Mouse (Mus musculus) c-Kit-positive CD71-positive TER-119-positive erythroid progenitor cells, embryonic 14.5 days (primary cell): ENCODE measurements at regions not wholly inside any gene's neighbourhood (a gene's known extent, or its start where the extent isn't known, plus 50 kb on each side); places are given as distances from the start of the nearest gene placed in this dataset.

Experiments used
- DNase-seq: peaks from one replicate; pipeline ENCODE4 v3.0.0-alpha.2; 2013; ENCODE audit warnings: low spot score

DNA sequence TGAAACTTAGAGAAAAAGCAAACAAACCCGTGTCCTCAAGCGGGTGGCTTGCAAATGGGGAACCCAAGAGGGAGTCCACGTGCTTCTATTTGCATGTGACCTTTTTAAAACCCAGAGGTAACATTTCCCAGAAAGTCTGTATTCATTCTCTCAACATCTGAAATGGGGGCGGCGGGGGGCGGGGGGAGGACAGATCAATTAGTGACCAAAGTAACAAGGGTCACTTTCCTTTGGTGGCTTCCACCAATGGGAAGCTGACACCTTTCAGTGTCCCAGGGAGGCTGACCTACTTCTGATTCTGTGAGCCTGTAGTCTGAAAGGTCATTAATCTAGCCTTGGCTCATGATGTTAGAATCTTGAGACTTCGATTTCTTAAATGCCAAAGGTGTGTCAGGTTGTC, 236.0 kb downstream of the Gm11011 start:
- DNase-seq: no peak

DNA sequence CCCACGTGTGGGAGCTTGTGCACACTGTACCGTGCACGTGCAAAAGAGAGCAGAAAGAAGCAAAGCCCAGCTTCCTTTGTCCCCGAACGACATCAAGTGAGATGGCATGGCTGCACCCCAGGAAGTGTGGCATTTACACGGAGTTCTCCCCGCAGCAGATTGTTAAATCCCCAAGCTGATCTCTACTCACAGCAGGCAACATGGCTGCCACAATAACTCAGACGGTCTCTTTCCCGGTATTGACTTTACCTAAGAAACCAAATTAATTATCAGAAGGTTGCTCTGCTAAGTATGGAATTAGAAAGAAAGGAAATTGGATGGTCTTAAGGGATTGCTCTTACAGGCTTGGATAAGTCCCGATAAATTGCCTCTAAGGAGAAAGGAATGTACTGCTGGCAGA, 241.4 kb downstream of the Gm11011 start:
- DNase-seq: no peak

DNA sequence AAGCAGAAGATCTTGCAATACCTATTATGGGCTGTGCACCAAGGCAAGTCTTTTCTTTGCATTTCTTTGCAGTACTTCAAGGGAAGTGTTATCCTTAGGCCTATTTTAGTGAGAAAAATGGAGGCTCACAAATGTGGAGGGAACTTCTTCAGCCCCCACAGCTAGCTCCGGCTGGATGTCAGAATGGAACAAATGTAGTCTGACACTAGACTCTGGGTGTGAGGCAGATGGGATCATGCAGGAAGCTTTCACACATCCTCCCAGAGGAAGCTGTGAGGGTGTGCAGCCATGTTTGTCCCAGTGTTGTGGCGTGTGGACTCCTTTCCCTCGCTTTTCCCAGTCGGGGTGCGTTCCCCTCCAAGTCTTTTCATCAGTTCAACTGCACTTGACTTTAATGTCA, 268.0 kb downstream of the Gm11011 start:
- DNase-seq: no peak

DNA sequence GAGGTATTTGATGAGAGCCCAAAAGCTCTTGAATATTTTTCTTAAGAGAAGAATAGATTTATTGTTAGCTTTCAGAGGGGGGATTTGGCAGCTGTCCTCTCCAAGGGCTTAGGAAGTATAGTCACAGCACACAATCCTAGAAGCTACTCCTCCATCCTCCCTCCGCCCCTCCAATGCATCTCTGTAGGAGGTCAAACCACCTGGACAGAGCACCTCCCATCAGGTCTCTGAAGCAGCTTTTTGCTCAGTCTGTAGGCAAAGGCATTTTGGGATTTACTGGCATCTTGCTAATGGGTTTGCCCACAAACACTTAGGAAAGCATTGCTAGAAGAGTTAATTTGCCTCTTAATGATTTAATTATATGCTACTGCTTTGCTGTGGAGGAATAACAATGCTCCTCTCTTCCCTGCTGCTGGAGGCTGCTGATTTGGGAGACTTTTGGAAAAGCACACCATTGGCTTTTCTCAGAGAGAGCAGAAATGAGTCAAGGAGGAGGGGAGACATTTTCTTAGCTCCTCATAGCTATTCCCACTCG, 273.1 kb downstream of the Gm11011 start:
- DNase-seq: no peak

GRCm38 (mm10) chr2:169311821-169312220, 275.7 kb downstream of the Gm11011 start:
- no peak for DNase-seq

- DNase-seq: no peak
These were observed 276.2 kb downstream of the Gm11011 start for GRCm38 (mm10) chr2:169311356-169311755.

DNA sequence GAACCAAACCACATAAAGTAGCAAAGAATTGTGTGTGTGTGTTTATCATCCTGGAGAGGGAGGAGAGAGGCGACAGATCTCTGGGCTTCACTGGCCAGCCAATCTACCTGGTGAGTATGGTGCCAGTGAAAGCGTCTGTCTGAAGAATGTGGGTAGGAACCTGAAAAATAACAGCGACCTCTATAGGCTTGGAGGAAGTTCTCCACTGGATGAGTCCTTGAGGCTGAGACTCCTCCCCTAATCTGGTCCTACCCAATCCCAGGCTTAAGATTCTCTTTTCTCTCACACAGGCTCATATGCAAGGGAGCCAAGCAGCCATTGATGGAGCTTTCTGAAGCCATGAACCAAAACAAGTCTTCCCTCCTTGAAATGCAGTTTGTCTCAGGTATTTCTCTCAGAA, 283.2 kb downstream of the Gm11011 start:
- DNase-seq: no peak

GRCm38 (mm10) chr2:169300966-169301365, 286.6 kb downstream of the Gm11011 start:
- no peak for DNase-seq

DNA sequence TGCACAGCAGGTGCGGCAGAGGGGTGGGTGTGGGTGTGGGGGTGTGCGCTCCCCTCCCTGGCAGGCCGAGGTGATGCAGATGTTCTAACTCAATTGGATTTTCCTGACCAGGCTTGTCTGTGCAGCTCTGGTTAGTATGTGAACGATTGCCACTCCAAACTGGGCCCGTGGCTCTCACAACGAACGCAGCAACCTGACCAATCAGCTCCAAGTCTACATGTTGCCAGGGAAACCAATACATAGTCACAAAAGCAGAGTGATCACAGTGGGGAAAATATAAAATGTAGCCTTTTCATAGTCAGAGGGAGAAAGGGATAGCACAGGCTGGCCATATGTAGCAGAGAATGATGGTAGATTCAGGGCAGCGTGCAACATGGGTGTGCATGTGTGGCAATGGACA, 287.1 kb downstream of the Gm11011 start:
- no peak for DNase-seq

GRCm38 (mm10) chr2:169297841-169298627, 289.5 kb downstream of the Gm11011 start:
- no peak for DNase-seq

DNA sequence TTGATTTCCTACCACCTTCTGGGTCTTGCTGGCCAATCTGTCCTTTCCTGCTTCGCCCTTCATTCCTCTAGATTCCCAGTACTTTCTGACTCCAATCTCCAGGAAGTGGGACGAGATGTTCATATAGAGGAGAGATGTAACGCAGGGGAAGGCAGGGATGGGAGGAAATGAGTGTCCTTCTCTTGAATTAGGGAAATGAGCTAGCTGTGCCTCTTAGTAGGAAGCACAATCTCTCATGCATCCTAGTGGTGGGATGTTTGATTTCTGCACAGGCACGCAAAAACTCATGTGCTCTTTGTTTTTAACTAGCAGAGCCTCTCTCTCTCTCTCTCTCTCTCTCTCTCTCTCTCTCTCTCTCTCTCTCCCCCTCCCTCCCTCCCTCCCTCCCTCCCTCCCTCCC, 290.3 kb downstream of the Gm11011 start:
- DNase-seq: no peak

DNA sequence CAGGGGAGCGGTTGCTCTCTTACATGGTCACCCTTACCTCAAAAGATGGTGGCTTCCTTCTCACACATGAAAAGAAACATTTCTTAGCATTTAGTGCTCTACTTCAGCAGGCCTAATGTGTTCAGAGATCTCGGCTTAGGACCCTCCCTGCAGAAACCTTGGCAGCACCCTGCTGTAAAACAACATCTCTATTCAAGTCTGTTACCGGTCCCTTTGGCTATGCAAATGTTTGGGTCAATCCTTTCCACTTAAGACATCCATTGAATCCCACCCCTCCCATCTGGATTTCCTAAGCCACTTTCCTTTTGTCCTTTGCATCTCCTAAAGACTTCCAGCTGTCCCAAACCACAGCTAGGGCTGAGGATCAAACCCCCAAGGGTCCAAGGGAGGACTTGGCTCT, 294.2 kb downstream of the Gm11011 start:
- DNase-seq: no peak

- DNase-seq: no peak
These were observed 298.5 kb downstream of the Gm11011 start for GRCm38 (mm10) chr2:169288891-169289605.

DNA sequence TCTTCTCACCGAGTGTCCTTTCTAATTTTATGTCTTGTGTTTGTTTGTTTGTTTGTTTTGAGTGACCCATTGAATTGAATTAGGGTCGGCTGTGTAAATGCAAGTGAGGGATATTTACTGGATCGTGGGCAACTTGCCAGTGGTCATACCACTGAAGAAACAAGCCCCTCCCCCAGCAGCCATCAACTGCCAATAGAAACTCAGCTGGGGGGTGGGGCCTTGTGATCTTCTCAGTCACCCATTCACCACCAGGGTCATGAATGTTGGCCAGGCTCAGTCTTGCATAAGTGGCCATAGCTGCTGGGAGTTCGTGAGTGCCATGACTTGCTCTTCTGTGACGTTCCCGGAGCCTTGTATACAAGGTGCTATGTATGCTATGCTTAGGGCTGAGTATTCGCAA, 300.8 kb downstream of the Gm11011 start:
- DNase-seq: no peak

DNA sequence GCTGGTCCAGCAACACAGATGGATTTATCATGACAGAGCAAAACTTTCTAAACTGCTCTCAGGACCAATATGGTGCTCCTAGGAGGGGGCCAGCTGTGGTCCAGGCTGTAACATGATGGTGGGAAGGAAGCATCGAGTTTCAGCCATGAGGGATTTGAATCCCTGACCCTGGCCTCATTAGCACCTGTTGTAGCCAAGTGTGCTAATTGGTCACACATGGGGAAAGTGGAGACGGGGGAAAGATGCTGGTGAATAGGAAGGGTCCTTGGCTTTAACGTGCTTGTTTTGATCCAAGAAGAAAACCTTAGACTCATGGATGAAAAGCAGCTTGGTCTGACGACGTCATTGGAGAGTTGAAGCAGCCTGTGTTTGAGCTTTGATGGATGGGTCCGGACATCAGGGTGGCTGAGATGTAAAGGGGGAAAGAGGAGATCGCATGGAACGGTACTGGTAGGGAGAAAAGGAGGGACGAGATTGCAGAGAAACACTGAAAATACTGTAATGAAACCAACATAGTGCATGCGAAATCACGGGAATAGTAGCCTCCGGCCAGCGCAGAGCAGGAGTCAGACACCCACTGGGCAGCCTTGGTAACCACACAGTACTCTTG, 304.9 kb downstream of the Gm11011 start:
- DNase-seq: no peak

DNA sequence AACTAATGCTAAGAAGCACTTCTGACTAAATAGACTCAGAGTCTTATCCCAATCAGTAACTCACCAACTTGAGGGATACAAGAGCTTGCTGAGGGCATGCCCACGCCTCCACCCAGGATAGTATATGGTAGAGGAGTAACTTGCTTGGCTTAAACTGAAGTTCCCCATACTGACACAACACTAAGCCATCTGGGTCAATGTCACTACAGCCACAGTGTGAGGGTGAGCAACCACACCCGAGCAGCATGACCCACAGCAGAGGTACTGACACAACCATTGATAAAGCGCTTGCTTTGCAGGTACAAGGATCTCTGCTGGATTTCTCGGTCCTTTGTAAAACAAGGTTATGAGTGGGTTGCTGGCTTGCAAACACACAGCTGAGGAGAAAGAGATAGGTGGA, 312.2 kb downstream of the Gm11011 start:
- no peak for DNase-seq

DNA sequence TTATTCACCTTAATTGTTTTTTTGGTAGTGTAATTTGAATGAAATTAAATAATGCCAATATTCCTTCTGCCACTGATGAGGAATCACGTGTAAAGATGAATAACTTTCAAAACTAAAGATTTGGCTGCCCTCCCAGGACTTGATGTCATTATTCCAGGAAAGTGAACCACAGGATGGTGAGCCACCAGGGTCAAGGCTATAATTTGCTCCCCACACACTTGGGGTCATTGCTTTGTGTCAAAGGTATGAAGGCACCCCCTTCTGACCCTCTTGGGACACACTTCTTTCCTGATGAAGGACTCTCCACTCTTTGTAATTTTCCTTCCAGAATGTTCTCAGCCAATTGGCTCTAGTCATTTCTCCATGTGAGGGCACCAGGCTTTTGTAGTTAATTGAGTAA, 313.4 kb downstream of the Gm11011 start:
- DNase-seq: no peak

GRCm38 (mm10) chr2:169272622-169273021, 314.9 kb downstream of the Gm11011 start:
- DNase-seq: no peak

DNA sequence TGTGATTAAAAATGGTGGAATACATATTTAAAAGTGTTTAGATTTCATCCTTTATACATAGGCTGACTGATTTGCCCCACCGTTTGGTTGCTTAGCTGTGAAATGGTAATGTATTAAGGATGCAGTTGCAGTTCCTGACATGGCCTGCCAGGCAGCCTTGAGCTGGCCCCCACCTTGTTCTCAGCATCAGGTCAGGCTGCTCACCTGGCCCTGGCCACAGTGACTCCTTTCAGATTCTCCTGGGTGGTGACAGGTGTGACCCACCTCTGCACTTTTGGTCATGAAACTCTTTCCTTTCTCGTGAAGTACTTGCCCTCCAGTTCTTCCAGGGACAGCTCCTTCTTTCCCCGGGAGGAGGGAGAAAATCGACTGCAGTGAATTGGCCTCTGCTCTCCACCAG, 315.5 kb downstream of the Gm11011 start:
- no peak for DNase-seq

DNA sequence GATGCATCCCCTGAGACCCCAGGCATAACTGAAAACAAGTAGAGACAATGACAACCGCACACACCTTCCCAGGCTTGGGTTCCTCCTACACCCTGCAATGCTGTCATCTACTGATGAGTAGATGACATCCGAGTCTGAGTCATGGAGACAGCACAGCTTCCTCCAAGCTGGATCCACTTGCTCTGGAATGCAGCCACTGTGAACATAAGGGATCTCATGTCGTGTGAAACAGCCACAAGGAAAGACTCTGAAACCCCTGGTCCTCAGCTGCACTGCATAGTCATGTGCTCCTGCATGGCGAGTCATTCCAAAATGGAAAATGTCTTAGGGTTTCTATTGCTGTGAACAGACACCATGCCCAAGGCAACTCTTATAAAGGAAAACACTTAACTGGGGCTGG, 305.2 kb upstream of the Zfp64 start:
- no peak for DNase-seq

DNA sequence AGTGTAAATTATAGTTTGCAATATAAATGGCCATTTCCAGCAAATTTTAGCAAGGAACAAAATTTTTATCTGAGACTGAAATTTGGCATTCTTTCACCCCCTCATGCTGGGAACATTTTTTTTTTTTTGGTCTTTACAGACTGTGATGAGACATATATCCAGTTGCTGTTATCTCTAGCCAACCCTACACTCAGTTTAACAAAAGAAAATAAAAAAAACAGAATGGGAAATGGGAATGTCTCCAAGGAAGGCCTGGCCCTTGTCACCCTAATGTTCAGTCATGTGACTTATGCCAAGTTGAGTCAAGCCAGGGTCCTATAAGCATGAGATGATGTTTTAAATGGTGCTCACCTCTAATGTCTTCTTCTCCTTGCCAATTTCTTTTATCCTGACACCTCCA, 289.2 kb upstream of the Zfp64 start:
- no peak for DNase-seq

DNA sequence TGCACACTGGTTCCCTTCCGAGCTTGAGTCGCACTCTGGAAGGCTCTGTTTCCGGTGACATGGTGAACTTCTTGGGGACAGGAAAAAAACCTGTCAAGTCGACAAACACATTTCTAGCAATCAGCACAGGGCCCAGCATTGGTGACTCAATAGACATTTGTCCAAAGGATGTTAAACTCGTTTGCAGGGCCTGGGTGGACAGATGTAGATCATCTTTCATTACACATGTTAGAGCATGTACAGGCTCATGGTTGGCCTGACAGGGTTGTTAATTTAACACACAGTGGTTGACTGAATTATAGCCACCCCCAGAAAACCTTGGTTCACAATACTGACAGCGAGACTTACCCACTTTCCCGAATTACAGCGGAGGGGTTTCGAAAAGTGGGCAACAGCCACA, 288.6 kb upstream of the Zfp64 start:
- no peak for DNase-seq

GRCm38 (mm10) chr2:169237856-169238255, 282.5 kb upstream of the Zfp64 start:
- DNase-seq: no peak
